Mouse (Mus musculus) olfactory bulb, adult 2 months (tissue): ENCODE results near the gene Rasgef1a. TPM values are rescaled to one million over a fixed set of nuclear protein-coding genes. Genes with fewer than 3 reads are reported as not detected.

Source experiments
- H3K27ac ChIP-seq: fragments of 200-500 bp; 2 replicates; pipeline ENCODE4 v1.5.1; 2012; ENCODE audit warnings: low read depth, low read length; ENCODE audit not compliant: insufficient read depth
- H3K4me1 ChIP-seq: fragments of 200-500 bp; 2 replicates; pipeline ENCODE4 v1.6.1; 2012; ENCODE audit warnings: low read length; ENCODE audit not compliant: control insufficient read depth, insufficient read depth
- H3K4me3 ChIP-seq: fragments of 200-500 bp; 2 replicates; pipeline ENCODE4 v1.5.1; 2012; ENCODE audit warnings: mild to moderate bottlenecking, low read depth, low read length, moderate library complexity; ENCODE audit not compliant: insufficient read depth
- CTCF ChIP-seq: fragments of 200-500 bp; IDR thresholded peaks from 2 replicates; pipeline ENCODE4 v1.5.1; 2012; ENCODE audit warnings: low read depth, mild to moderate bottlenecking, low read length, moderate library complexity; ENCODE audit not compliant: insufficient read depth
- POLR2A ChIP-seq: fragments of 200-500 bp; IDR thresholded peaks from 2 replicates; pipeline ENCODE4 v1.6.1; 2012; ENCODE audit warnings: mild to moderate bottlenecking, low read depth, low read length, moderate library complexity; ENCODE audit not compliant: insufficient read depth
- WGBS: fragments of 180-500 bp; shearing (Covaris S2); methylation state at CpG from one replicate; pipeline ENCODE4 v1.1.7; 2018; 5-methylcytosine and 5-hydroxymethylcytosine counted together
- polyA plus RNA-seq: library from polyadenylated mRNA; stranded (reverse); fragments of >200 nt; gene quantifications from 2 replicates; pipeline ENCODE4 v1.2.4, GENCODE M21; 2012; ENCODE audit warnings: low replicate concordance; ENCODE audit not compliant: missing spikeins, insufficient read depth, insufficient read length

Rasgef1a gene
- polyA plus RNA-seq, 1 experiment: not detected

- peak overlapping the region; percentile 82 for H3K27ac ChIP-seq
- TF ChIP-seq CTCF: no peak
- TF ChIP-seq POLR2A: no peak
- peaks cover 39% of the 10 kb centered on the region for H3K4me1 ChIP-seq
- 30% methylated on average over 7 of the region's 7 CpGs for WGBS
- H3K4me3 ChIP-seq: no peak overlapping the region
Measured at GRCm38 (mm10) chr6:118045892-118046291, 34.7 kb downstream of the Rasgef1a start.

- H3K4me1 ChIP-seq: peaks cover 45% of the 10 kb centered on the region
- no peak overlapping the region for H3K4me3 ChIP-seq
- TF ChIP-seq POLR2A: no peak
- no peak for TF ChIP-seq CTCF
- peak overlapping the region; percentile 70 for H3K27ac ChIP-seq
- WGBS: 71% methylated on average over 3 of the region's 3 CpGs
Measured at GRCm38 (mm10) chr6:118046511-118046910, 35.3 kb downstream of the Rasgef1a start.

- TF ChIP-seq CTCF (no peak), POLR2A (no peak)
- H3K27ac ChIP-seq: peak overlapping the region; percentile 70
- no peak overlapping the region for H3K4me3 ChIP-seq
- H3K4me1 ChIP-seq: peaks cover 49% of the 10 kb centered on the region
Measured at GRCm38 (mm10) chr6:118046924-118047323, 35.7 kb downstream of the Rasgef1a start.

GRCm38 (mm10) chr6:118047811-118048505, 36.7 kb downstream of the Rasgef1a start:
- Histone ChIP-seq H3K4me3 (no peak overlapping the region), H3K4me1 (peaks cover 52% of the 10 kb centered on the region), H3K27ac (no peak overlapping the region)
- 64% methylated on average over 4 of the region's 4 CpGs for WGBS
- no peak for TF ChIP-seq POLR2A
- no peak for TF ChIP-seq CTCF

GRCm38 (mm10) chr6:118049776-118050175, 38.5 kb downstream of the Rasgef1a start:
- no peak overlapping the region for H3K27ac ChIP-seq
- 86% methylated on average over 6 of the region's 6 CpGs for WGBS
- TF ChIP-seq POLR2A: no peak
- no peak for TF ChIP-seq CTCF
- no peak overlapping the region for H3K4me3 ChIP-seq
- H3K4me1 ChIP-seq: peaks cover 53% of the 10 kb centered on the region

GRCm38 (mm10) chr6:118051474-118051873, 40.2 kb downstream of the Rasgef1a start:
- Histone ChIP-seq H3K4me3 (no peak overlapping the region), H3K4me1 (peaks cover 41% of the 10 kb centered on the region), H3K27ac (no peak overlapping the region)
- TF ChIP-seq CTCF: no peak
- no peak for TF ChIP-seq POLR2A
- 64% methylated on average over 4 of the region's 4 CpGs for WGBS

- Histone ChIP-seq H3K4me3 (no peak overlapping the region), H3K4me1 (peaks cover 21% of the 10 kb centered on the region), H3K27ac (no peak overlapping the region)
- no peak for TF ChIP-seq POLR2A
- no peak for TF ChIP-seq CTCF
- 46% methylated on average over 10 of the region's 10 CpGs for WGBS
Measured at GRCm38 (mm10) chr6:118055209-118055608, 44.0 kb downstream of the Rasgef1a start.

DNA sequence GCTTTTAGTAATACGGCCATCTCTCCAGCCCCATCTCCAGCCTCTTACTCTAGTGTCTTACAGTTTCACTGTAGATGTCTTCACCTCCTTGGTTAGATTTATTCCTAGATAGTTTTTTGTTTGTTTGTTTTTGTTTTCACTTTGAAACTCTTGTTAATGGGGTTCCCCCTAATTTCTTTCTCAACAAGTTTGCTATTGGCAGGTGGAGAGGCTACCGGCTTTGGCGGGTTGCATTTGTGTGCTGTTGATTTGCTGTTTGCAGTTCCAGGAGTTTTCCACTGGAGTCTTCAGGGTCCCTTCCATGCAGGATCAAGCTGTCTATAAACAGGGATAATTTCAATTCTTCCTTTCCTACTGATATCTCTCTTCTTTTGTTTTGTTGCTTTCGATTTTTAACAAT, 50.0 kb downstream of the Rasgef1a start:
- no peak overlapping the region for H3K27ac ChIP-seq
- peaks cover 21% of the 10 kb centered on the region for H3K4me1 ChIP-seq
- no peak for TF ChIP-seq CTCF
- TF ChIP-seq POLR2A: no peak
- 80% methylated on average over 4 of the region's 4 CpGs for WGBS
- H3K4me3 ChIP-seq: no peak overlapping the region

DNA sequence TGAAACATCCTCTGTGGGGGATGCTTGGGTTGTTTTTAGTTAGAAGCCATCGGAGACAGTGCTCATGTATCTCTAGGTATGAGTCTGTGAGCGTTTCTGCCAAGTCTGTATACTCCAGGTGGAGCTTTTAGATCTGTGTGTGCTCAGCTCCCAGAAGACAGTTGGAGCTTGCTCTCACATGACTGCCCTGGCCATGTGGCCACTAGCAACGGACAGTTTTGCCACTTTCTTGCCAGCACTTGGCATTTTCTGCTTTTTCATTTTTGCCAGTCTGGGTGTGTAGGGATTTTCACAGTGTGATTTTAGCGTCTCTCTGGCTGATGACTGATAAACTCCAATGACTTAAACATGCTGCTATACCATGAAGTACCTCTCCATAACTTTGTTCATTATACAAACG, 52.0 kb downstream of the Rasgef1a start:
- Histone ChIP-seq H3K4me1 (peaks cover 31% of the 10 kb centered on the region), H3K4me3 (no peak overlapping the region), H3K27ac (no peak overlapping the region)
- no peak for TF ChIP-seq POLR2A
- TF ChIP-seq CTCF: no peak
- 58% methylated on average over 5 of the region's 5 CpGs for WGBS

DNA sequence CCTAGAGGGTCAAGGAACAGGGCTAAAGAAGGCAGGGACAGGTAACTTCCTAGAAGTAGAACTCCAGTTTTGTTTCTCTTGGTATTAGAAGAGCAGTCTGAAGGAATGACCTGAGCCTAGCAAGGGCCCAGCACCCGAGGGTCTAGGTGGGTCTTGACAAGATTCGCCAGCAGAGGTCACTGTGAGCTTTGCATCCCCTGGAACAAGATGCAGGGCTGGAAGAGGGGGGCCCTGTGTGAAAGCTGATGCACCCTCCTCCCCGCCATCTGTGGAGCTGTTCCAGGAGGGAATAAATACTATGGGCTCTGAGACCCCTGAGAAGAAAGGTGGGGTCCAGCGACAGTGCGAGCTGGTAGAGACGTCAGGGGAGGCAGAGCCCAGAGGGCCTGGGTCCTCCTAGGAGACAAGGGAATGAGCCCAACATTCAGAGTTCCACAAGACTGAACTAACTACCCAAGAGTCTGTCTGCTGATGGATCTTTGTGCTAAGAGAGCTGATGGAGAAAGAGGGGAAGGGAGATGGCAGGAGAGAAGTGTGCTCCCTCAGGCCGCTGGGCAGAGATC, 53.8 kb downstream of the Rasgef1a start:
- TF ChIP-seq CTCF (peak; percentile 58; the same call in 1 of the 2 replicates), POLR2A (no peak)
- 10% methylated on average over 7 of the region's 7 CpGs for WGBS
- Histone ChIP-seq H3K4me3 (no peak overlapping the region), H3K4me1 (peaks cover 36% of the 10 kb centered on the region), H3K27ac (peak overlapping the region; percentile 73)
